Mouse (Mus musculus): ENCODE results near the gene Elac2. TPM values are rescaled to one million over a fixed set of nuclear protein-coding genes. Genes with fewer than 3 reads are reported as not detected.

The Elac2 gene
- 6.4 and 7.0 TPM in 2 replicates for total RNA-seq (2015)
- 12.9 and 17.4 TPM in 2 replicates for total RNA-seq (2017)

- peak; percentile 99 for ATAC-seq (ENCODE audit: poor library complexity, severe bottlenecking)
Observed at GRCm38 (mm10) chr11:64978720-64979488, at the start of gene Elac2. Elac2 (plus strand) TSS chr11:64979038.

- no peak for ATAC-seq (ENCODE audit: poor library complexity, severe bottlenecking)
Observed at GRCm38 (mm10) chr11:64929130-64929529, 49.7 kb upstream of the Elac2 start.

GRCm38 (mm10) chr11:64931060-64931770 lies 47.6 kb upstream of the Elac2 start:
- no peak for ATAC-seq (ENCODE audit: poor library complexity, severe bottlenecking)

GRCm38 (mm10) chr11:64937226-64937625 lies 41.6 kb upstream of the Elac2 start:
- no peak for ATAC-seq (ENCODE audit: poor library complexity, severe bottlenecking)

GRCm38 (mm10) chr11:64941193-64941592 lies 37.6 kb upstream of the Elac2 start:
- no peak for ATAC-seq (ENCODE audit: poor library complexity, severe bottlenecking)

GRCm38 (mm10) chr11:64949782-64950181 lies 29.1 kb upstream of the Elac2 start:
- no peak for ATAC-seq (ENCODE audit: poor library complexity, severe bottlenecking)

- no peak for ATAC-seq (ENCODE audit: poor library complexity, severe bottlenecking)
Observed at GRCm38 (mm10) chr11:64956962-64957729, 21.7 kb upstream of the Elac2 start.

- ATAC-seq (ENCODE audit: poor library complexity, severe bottlenecking), result no peak
Observed at GRCm38 (mm10) chr11:64962629-64963028, 16.2 kb upstream of the Elac2 start.

- peak; percentile 63; the same call in 1 of the 2 replicates for ATAC-seq (ENCODE audit: poor library complexity, severe bottlenecking)
Observed at GRCm38 (mm10) chr11:64968507-64968906, 10.3 kb upstream of the Elac2 start.

GRCm38 (mm10) chr11:64968939-64969342 lies 9.9 kb upstream of the Elac2 start:
- no peak for ATAC-seq (ENCODE audit: poor library complexity, severe bottlenecking)

- no peak for ATAC-seq (ENCODE audit: poor library complexity, severe bottlenecking)
Observed at GRCm38 (mm10) chr11:64971471-64971988, 7.3 kb upstream of the Elac2 start.

GRCm38 (mm10) chr11:64972418-64972817 lies 6.4 kb upstream of the Elac2 start:
- ATAC-seq (ENCODE audit: poor library complexity, severe bottlenecking), result no peak

- no peak for ATAC-seq (ENCODE audit: poor library complexity, severe bottlenecking)
Observed at GRCm38 (mm10) chr11:64979489-64979845, 629 bp downstream of the Elac2 start.

GRCm38 (mm10) chr11:64988556-64988955 lies 9.7 kb downstream of the Elac2 start:
- ATAC-seq (ENCODE audit: poor library complexity, severe bottlenecking), result no peak

GRCm38 (mm10) chr11:64998439-64998838 lies 19.6 kb downstream of the Elac2 start:
- no peak for ATAC-seq (ENCODE audit: poor library complexity, severe bottlenecking)

GRCm38 (mm10) chr11:64999685-65000084 lies 20.8 kb downstream of the Elac2 start:
- ATAC-seq (ENCODE audit: poor library complexity, severe bottlenecking), result no peak

GRCm38 (mm10) chr11:65001729-65002128 lies 22.9 kb downstream of the Elac2 start:
- ATAC-seq (ENCODE audit: poor library complexity, severe bottlenecking), result no peak

GRCm38 (mm10) chr11:65003611-65004010 lies 24.8 kb downstream of the Elac2 start:
- no peak for ATAC-seq (ENCODE audit: poor library complexity, severe bottlenecking)

GRCm38 (mm10) chr11:65004836-65005235 lies 26.0 kb downstream of the Elac2 start:
- no peak for ATAC-seq (ENCODE audit: poor library complexity, severe bottlenecking)

- no peak for ATAC-seq (ENCODE audit: poor library complexity, severe bottlenecking)
Observed at GRCm38 (mm10) chr11:65006047-65006446, 27.2 kb downstream of the Elac2 start.

- ATAC-seq (ENCODE audit: poor library complexity, severe bottlenecking), result no peak
Observed at GRCm38 (mm10) chr11:65013906-65014305, 35.1 kb downstream of the Elac2 start.
